Mouse (Mus musculus): Measurements from ENCODE around the gene Rhd. TPM values are rescaled to one million over a fixed set of nuclear protein-coding genes. Genes with fewer than 3 reads are reported as not detected.

The Rhd gene
- polyA plus RNA-seq, 1 experiment, result 1.6 TPM

DNA sequence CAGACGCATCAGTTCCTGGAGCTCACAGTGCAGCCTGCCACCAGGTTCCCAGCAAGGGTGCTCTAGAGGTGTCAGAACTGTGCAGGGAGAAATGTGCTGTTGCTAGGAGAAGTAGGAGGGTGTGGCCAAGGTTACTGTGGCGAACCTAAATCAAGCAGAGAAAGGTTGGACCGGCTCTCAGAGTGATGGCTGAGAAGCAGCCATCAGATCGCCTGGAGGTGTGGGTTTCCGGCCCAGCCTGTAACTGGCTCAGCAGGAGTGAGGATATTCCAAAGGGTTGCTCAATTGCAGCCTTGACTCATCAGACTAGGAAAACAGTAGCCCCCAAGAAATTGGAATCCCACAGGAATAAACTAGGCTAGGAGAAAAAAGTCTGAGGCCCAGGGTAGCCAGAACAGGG is 7.8 kb upstream of the Rhd start:
- no peak for TF ChIP-seq POLR2A (IDR thresholded peaks at IDR 0.05; ENCODE audit: control insufficient read depth, low read depth, low read length)
- TF ChIP-seq CTCF (IDR thresholded peaks at IDR 0.05; ENCODE audit: control insufficient read depth, insufficient read depth, insufficient replicate concordance, low read depth, low read length), result no peak
- Histone ChIP-seq H3K4me1 (ENCODE audit: control insufficient read depth, insufficient read depth, low read length) (peaks cover 7% of the 10 kb centered on the region), H3K27ac (ENCODE audit: control insufficient read depth, insufficient read depth, low read depth, low read length) (no peak overlapping the region), H3K27me3 (ENCODE audit: control insufficient read depth, insufficient read depth, low read length) (no peaks in the 10 kb centered on the region), H3K4me3 (ENCODE audit: control insufficient read depth, low read depth, low read length) (no peak overlapping the region), H3K36me3 (ENCODE audit: control insufficient read depth, insufficient read depth, low read length) (no peaks in the 10 kb centered on the region)

DNA sequence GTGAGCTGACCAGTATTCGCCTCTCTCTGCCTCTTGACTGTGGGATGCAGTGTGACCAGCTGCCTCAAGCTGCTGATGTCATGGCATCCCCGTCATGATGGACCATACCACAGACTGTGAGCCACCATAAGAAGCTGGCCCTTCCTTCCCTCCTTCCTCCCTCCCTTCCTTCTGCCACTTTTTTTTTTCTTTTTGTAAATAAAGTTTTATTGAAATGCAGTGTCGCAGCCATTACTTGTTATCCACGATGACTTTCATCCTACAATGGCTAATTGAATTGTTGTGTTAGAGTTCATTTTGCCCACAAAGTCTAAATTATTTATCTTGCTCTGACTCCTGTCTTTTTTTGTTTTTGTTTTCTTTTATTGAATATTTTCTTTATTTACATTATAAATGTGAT is 5.8 kb upstream of the Rhd start:
- H3K4me3 ChIP-seq (ENCODE audit: control insufficient read depth, low read depth, low read length), result no peak overlapping the region
- no peak for TF ChIP-seq CTCF (IDR thresholded peaks at IDR 0.05; ENCODE audit: control insufficient read depth, insufficient read depth, insufficient replicate concordance, low read depth, low read length)
- no peak for TF ChIP-seq POLR2A (IDR thresholded peaks at IDR 0.05; ENCODE audit: control insufficient read depth, low read depth, low read length)
- H3K36me3 ChIP-seq (ENCODE audit: control insufficient read depth, insufficient read depth, low read length), result no peaks in the 10 kb centered on the region
- no peak overlapping the region for H3K27ac ChIP-seq (ENCODE audit: control insufficient read depth, insufficient read depth, low read depth, low read length)
- H3K4me1 ChIP-seq (ENCODE audit: control insufficient read depth, insufficient read depth, low read length), result 0 out of 2 replicates have a peak, but pooled peaks cover 3% of the 10 kb centered on the region
- H3K27me3 ChIP-seq (ENCODE audit: control insufficient read depth, insufficient read depth, low read length), result no peaks in the 10 kb centered on the region

DNA sequence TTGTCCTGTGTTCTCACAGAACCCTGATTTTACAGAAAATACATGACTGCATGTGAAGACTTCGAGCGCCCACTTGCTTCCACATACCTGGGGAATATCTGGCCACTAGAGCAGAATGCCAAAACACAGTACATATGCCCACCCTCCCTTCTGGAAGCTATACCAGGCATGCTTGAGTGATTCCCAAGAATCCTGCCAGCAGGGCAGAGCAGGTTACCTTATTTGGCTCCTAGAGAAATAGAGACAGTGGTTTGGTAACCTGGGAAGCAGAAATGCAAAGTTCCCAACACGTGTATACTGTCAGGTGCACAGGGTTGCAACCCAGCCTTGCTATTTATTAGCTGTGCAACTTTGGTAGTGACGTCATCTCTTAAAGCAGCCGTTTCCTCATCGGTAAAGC is 2.5 kb upstream of the Rhd start:
- Histone ChIP-seq H3K4me1 (ENCODE audit: control insufficient read depth, insufficient read depth, low read length) (no peaks in the 10 kb centered on the region), H3K4me3 (ENCODE audit: control insufficient read depth, low read depth, low read length) (no peak overlapping the region), H3K27ac (ENCODE audit: control insufficient read depth, insufficient read depth, low read depth, low read length) (no peak overlapping the region), H3K27me3 (ENCODE audit: control insufficient read depth, insufficient read depth, low read length) (no peaks in the 10 kb centered on the region), H3K36me3 (ENCODE audit: control insufficient read depth, insufficient read depth, low read length) (no peaks in the 10 kb centered on the region)
- TF ChIP-seq CTCF (IDR thresholded peaks at IDR 0.05; ENCODE audit: control insufficient read depth, insufficient read depth, insufficient replicate concordance, low read depth, low read length), result no peak
- TF ChIP-seq POLR2A (IDR thresholded peaks at IDR 0.05; ENCODE audit: control insufficient read depth, low read depth, low read length), result no peak

DNA sequence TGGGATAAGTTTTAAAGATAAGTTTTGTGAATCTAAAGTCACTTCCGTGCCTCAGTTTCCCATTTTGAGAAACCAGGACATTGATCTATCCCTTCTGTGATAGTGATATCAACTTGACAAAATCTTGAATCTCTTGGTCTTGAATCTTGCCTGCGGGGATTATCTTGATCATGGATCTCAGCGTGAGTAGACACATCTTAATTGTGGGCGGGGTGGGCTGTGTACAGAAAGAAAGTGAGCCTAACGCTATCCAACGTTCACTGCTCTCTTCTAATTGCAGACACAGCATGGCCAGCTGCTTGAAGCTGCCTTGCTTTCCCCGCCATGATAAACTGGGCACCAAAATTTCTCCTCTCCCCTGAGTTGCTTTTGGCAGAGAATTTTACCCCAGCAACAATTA is 1.3 kb upstream of the Rhd start:
- no peak overlapping the region for H3K27ac ChIP-seq (ENCODE audit: control insufficient read depth, insufficient read depth, low read depth, low read length)
- no peak for TF ChIP-seq CTCF (IDR thresholded peaks at IDR 0.05; ENCODE audit: control insufficient read depth, insufficient read depth, insufficient replicate concordance, low read depth, low read length)
- TF ChIP-seq POLR2A (IDR thresholded peaks at IDR 0.05; ENCODE audit: control insufficient read depth, low read depth, low read length), result no peak
- no peaks in the 10 kb centered on the region for H3K27me3 ChIP-seq (ENCODE audit: control insufficient read depth, insufficient read depth, low read length)

DNA sequence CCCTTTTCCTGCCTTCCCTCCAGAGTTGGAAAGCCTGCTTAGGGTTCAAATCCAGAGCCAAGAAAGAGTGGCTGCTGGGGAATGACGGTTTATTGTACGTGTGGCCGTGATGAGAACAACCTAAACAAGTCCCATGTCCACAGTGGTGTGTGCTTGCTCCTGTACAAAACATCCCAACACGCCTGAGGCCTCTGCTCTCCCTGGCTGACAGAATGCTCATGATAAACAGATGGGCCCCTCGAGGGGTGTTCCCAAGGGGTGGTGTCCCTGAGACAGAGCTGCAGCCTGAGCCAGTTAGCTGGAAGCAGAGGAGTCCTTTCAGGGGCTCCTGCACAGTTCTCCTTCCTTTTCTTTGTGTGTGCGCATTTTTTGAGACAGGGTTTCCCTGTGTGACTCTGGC is 1.0 kb downstream of the Rhd start:
- H3K27me3 ChIP-seq (ENCODE audit: control insufficient read depth, insufficient read depth, low read length), result no peaks in the 10 kb centered on the region
- H3K4me1 ChIP-seq (ENCODE audit: control insufficient read depth, insufficient read depth, low read length), result peaks cover 3% of the 10 kb centered on the region
- no peaks in the 10 kb centered on the region for H3K36me3 ChIP-seq (ENCODE audit: control insufficient read depth, insufficient read depth, low read length)
- no peak overlapping the region for H3K4me3 ChIP-seq (ENCODE audit: control insufficient read depth, low read depth, low read length)
- no peak for TF ChIP-seq CTCF (IDR thresholded peaks at IDR 0.05; ENCODE audit: control insufficient read depth, insufficient read depth, insufficient replicate concordance, low read depth, low read length)
- no peak for TF ChIP-seq POLR2A (IDR thresholded peaks at IDR 0.05; ENCODE audit: control insufficient read depth, low read depth, low read length)
- no peak overlapping the region for H3K27ac ChIP-seq (ENCODE audit: control insufficient read depth, insufficient read depth, low read depth, low read length)

More for the DNA sequence above, 1.3 kb upstream of the Rhd start:
- H3K36me3 ChIP-seq (ENCODE audit: control insufficient read depth, insufficient read depth, low read length), result no peaks in the 10 kb centered on the region
- no peak overlapping the region for H3K4me3 ChIP-seq (ENCODE audit: control insufficient read depth, low read depth, low read length)
- peaks cover 3% of the 10 kb centered on the region; the same call in 1 of the 2 replicates for H3K4me1 ChIP-seq (ENCODE audit: control insufficient read depth, insufficient read depth, low read length)

DNA sequence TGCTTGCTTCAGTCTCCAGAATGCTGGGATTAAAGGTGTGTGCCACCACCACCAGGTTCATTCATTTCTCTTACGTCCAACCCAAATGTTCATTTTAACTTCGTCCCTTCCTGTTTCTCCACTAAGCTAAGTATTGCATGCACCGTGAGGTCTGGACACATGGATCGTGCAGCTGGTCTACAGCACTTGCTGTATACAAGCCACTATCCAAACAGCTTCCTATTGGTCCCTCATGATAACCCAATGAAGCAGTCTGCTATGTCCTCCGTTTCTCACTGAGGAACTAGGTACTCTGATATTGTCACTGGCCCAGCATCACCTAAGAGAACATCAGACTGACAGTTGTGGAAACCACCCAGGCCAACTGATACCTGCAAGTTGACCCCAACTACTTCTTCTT is 1.5 kb downstream of the Rhd start:
- no peak for TF ChIP-seq POLR2A (IDR thresholded peaks at IDR 0.05; ENCODE audit: control insufficient read depth, low read depth, low read length)
- TF ChIP-seq CTCF (IDR thresholded peaks at IDR 0.05; ENCODE audit: control insufficient read depth, insufficient read depth, insufficient replicate concordance, low read depth, low read length), result no peak
- Histone ChIP-seq H3K4me3 (ENCODE audit: control insufficient read depth, low read depth, low read length) (no peak overlapping the region), H3K27me3 (ENCODE audit: control insufficient read depth, insufficient read depth, low read length) (no peaks in the 10 kb centered on the region), H3K4me1 (ENCODE audit: control insufficient read depth, insufficient read depth, low read length) (peaks cover 3% of the 10 kb centered on the region), H3K36me3 (ENCODE audit: control insufficient read depth, insufficient read depth, low read length) (no peaks in the 10 kb centered on the region), H3K27ac (ENCODE audit: control insufficient read depth, insufficient read depth, low read depth, low read length) (no peak overlapping the region)

DNA sequence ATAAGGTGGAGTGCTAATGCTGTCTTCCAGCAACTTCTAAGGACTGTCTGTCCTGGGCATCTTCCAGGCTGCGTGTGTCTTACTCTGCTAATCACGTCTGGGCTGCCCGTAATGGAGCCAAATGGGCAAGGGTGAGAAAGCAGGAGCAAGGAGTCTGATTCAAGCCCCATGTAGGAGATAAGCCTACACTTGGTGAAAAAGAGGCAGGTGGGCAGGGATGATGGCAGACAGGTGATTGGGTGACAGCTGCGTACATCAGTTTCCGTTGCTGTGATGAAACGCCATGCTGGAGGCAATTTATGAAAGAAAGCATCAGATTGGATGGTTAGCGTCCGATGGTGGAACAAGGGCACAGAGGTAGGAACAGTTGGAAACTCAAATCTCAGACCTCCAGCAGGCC is 2.9 kb downstream of the Rhd start:
- TF ChIP-seq CTCF (IDR thresholded peaks at IDR 0.05; ENCODE audit: control insufficient read depth, insufficient read depth, insufficient replicate concordance, low read depth, low read length) (no peak), POLR2A (IDR thresholded peaks at IDR 0.05; ENCODE audit: control insufficient read depth, low read depth, low read length) (no peak)
- Histone ChIP-seq H3K27ac (ENCODE audit: control insufficient read depth, insufficient read depth, low read depth, low read length) (no peak overlapping the region), H3K36me3 (ENCODE audit: control insufficient read depth, insufficient read depth, low read length) (no peaks in the 10 kb centered on the region), H3K4me3 (ENCODE audit: control insufficient read depth, low read depth, low read length) (no peak overlapping the region), H3K4me1 (ENCODE audit: control insufficient read depth, insufficient read depth, low read length) (peaks cover 3% of the 10 kb centered on the region), H3K27me3 (ENCODE audit: control insufficient read depth, insufficient read depth, low read length) (no peaks in the 10 kb centered on the region)

DNA sequence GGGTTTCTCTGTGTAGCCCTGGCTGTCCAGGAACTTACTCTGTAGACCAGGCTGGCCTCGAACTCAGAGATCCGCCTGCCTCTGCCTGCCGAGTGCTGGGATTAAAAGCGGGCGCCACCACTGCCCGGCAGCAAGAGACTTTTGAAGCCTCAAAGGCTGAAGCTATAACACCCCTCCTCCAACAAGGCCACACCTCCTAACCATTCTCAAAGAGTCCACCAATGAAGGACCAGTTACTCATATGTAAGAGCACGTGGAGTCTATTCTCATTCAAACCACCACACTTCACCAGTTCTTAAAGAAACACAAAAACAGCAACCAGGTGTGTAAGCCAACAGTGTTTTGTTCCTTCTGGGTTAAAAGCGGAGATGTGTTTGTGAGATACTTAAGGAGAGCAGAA is 3.3 kb downstream of the Rhd start:
- Histone ChIP-seq H3K4me3 (ENCODE audit: control insufficient read depth, low read depth, low read length) (no peak overlapping the region), H3K27me3 (ENCODE audit: control insufficient read depth, insufficient read depth, low read length) (no peaks in the 10 kb centered on the region), H3K4me1 (ENCODE audit: control insufficient read depth, insufficient read depth, low read length) (peaks cover 3% of the 10 kb centered on the region), H3K27ac (ENCODE audit: control insufficient read depth, insufficient read depth, low read depth, low read length) (no peak overlapping the region), H3K36me3 (ENCODE audit: control insufficient read depth, insufficient read depth, low read length) (no peaks in the 10 kb centered on the region)
- TF ChIP-seq POLR2A (IDR thresholded peaks at IDR 0.05; ENCODE audit: control insufficient read depth, low read depth, low read length) (no peak), CTCF (IDR thresholded peaks at IDR 0.05; ENCODE audit: control insufficient read depth, insufficient read depth, insufficient replicate concordance, low read depth, low read length) (no peak)
